Mouse (Mus musculus) hindbrain, embryonic 13.5 days (tissue): ENCODE measurements around the gene 1700042G07Rik. TPM values are rescaled to one million over a fixed set of nuclear protein-coding genes. Genes with fewer than 3 reads are reported as not detected.

Experiments
- ATAC-seq: fragments of 200-750 bp; cut with Nextera tagmentation; 2 replicates; pipeline ENCODE4 v1.8.0; 2017; ENCODE audit warnings: moderate TSS enrichment; ENCODE audit not compliant: low FRiP score
- H3K27ac ChIP-seq: fragments of 300-500 bp; sonication (generic); 2 replicates; pipeline ENCODE4 v1.5.1; 2015; ENCODE audit warnings: inconsistent platforms, mild to moderate bottlenecking, moderate library complexity
- H3K27me3 ChIP-seq: fragments of 300-500 bp; sonication (generic); 2 replicates; pipeline ENCODE4 v1.6.1; 2015; ENCODE audit warnings: mild to moderate bottlenecking, inconsistent platforms
- H3K36me3 ChIP-seq: fragments of 300-500 bp; sonication (generic); 2 replicates; pipeline ENCODE4 v1.6.1; 2015; ENCODE audit warnings: mild to moderate bottlenecking, inconsistent platforms
- H3K4me1 ChIP-seq: fragments of 300-500 bp; sonication (generic); replicated peaks from 2 replicates; pipeline ENCODE4 v1.6.1; 2015; ENCODE audit warnings: inconsistent platforms
- H3K4me2 ChIP-seq: fragments of 300-500 bp; sonication (generic); 2 replicates; pipeline ENCODE4 v1.6.1; 2015; ENCODE audit warnings: inconsistent platforms, mild to moderate bottlenecking, moderate library complexity
- H3K4me3 ChIP-seq: fragments of 300-500 bp; sonication (generic); 2 replicates; pipeline ENCODE4 v1.5.1; 2015; ENCODE audit warnings: mild to moderate bottlenecking, inconsistent platforms
- H3K9ac ChIP-seq: fragments of 300-500 bp; sonication (generic); 2 replicates; pipeline ENCODE4 v1.6.1; 2015; ENCODE audit warnings: mild to moderate bottlenecking, inconsistent platforms
- H3K9me3 ChIP-seq: fragments of 300-500 bp; sonication (generic); 2 replicates; pipeline ENCODE4 v1.6.1; 2016; ENCODE audit warnings: inconsistent platforms
- WGBS: fragments of 180-500 bp; shearing (Covaris S2); methylation state at CpG from one replicate; pipeline ENCODE4 v1.1.7; 2015; 5-methylcytosine and 5-hydroxymethylcytosine counted together
- polyA plus RNA-seq: library from polyadenylated mRNA; unstranded; fragments of >200 nt; fragmentation: Nextera tagmentation; extraction: Ambion mirVana; gene quantifications from 2 replicates; pipeline ENCODE4 v1.2.1, GENCODE M21; 2015

1700042G07Rik gene
- polyA plus RNA-seq, 1 experiment from 2014 or later = not detected

GRCm38 (mm10) chr4:116220071-116220650 is 47.0 kb downstream of the 1700042G07Rik start:
- Histone ChIP-seq H3K4me2 (peak overlapping the region; percentile 56), H3K4me3 (peak overlapping the region; percentile 77), H3K36me3 (no peaks in the 10 kb centered on the region), H3K9ac (peak overlapping the region; percentile 93), H3K27me3 (no peaks in the 10 kb centered on the region), H3K27ac (peak overlapping the region; percentile 100), H3K9me3 (no peaks in the 10 kb centered on the region), H3K4me1 (peaks cover 12% of the 10 kb centered on the region)
- under 1% methylated on average over 6 of the region's 6 CpGs for WGBS
- no peak for ATAC-seq

DNA sequence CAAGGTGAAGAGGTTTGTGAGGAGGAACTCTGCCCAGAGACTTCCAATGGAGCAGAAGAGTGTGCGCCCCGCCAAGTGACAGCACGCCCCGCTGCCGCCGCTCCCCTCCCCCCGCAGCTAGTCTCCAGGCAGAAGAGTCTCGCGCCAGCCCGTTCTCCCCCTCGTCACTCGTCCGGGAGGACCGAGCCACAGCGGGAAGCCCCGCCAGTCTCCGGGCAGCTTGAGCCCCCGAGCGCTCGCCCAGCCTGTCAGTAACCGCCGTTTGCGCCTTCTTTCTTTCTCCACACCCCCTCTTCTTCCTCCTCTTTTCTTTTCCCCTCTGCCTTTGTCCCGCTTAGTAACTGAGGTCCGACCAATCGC is 47.6 kb downstream of the 1700042G07Rik start:
- peak overlapping the region; percentile 77 for H3K4me3 ChIP-seq
- H3K36me3 ChIP-seq = no peaks in the 10 kb centered on the region
- ATAC-seq = no peak
- no peaks in the 10 kb centered on the region for H3K9me3 ChIP-seq
- 2% methylated on average over 26 of the region's 26 CpGs for WGBS
- H3K4me2 ChIP-seq = peak overlapping the region; percentile 56
- H3K27ac ChIP-seq = peak overlapping the region; percentile 100
- no peaks in the 10 kb centered on the region for H3K27me3 ChIP-seq
- H3K9ac ChIP-seq = peak overlapping the region; percentile 93
- peaks cover 14% of the 10 kb centered on the region for H3K4me1 ChIP-seq

- whole genome bisulfite sequencing = under 1% methylated on average over 53 of the region's 53 CpGs
- H3K4me1 ChIP-seq = peaks cover 14% of the 10 kb centered on the region
- peak within 1 kb of the TSS; percentile 56 for H3K4me2 ChIP-seq
- H3K4me3 ChIP-seq = peak within 1 kb of the TSS; percentile 77
- peak within 1 kb of the TSS; percentile 100 for H3K27ac ChIP-seq
- ATAC-seq = peak; percentile 99
- H3K27me3 ChIP-seq = no peaks in the 10 kb centered on the region
- no peaks in the 10 kb centered on the region for H3K36me3 ChIP-seq
- no peaks in the 10 kb centered on the region for H3K9me3 ChIP-seq
- H3K9ac ChIP-seq = peak within 1 kb of the TSS; percentile 93
Observed at GRCm38 (mm10) chr4:116221140-116221851, 48.1 kb downstream of the 1700042G07Rik start, which contains the start of gene Pik3r3. Gene Pik3r3, plus strand, starts transcription at chr4:116221618.

GRCm38 (mm10) chr4:116221996-116222842 is 49.0 kb downstream of the 1700042G07Rik start:
- no peaks in the 10 kb centered on the region for H3K27me3 ChIP-seq
- WGBS = under 1% methylated on average over 23 of the region's 23 CpGs

GRCm38 (mm10) chr4:116222843-116223119 is 49.6 kb downstream of the 1700042G07Rik start:
- 2% methylated on average over 6 of the region's 6 CpGs for WGBS
- peaks cover 21% of the 10 kb centered on the region for H3K4me1 ChIP-seq
- no peak for ATAC-seq
- no peaks in the 10 kb centered on the region for H3K9me3 ChIP-seq
- peak overlapping the region; percentile 77 for H3K4me3 ChIP-seq
- peak overlapping the region; percentile 93 for H3K9ac ChIP-seq
- no peaks in the 10 kb centered on the region for H3K27me3 ChIP-seq
- H3K4me2 ChIP-seq = peak overlapping the region; percentile 55
- no peaks in the 10 kb centered on the region for H3K36me3 ChIP-seq
- peak overlapping the region; percentile 100 for H3K27ac ChIP-seq

More at GRCm38 (mm10) chr4:116221996-116222842, 49.0 kb downstream of the 1700042G07Rik start:
- Histone ChIP-seq H3K27ac (peak overlapping the region; percentile 100), H3K4me3 (peak overlapping the region; percentile 77), H3K9me3 (no peaks in the 10 kb centered on the region), H3K9ac (peak overlapping the region; percentile 93), H3K4me2 (peak overlapping the region; percentile 55), H3K36me3 (no peaks in the 10 kb centered on the region), H3K4me1 (peaks cover 21% of the 10 kb centered on the region)
- no peak for ATAC-seq

Other genes with a start within 250 kb of the 1700042G07Rik start
- gene Dmbx1, start 233.4 kb upstream of the 1700042G07Rik start, polyA plus RNA-seq = 12.7 and 14.3 TPM in 2 replicates
- gene Faah, start 155.4 kb upstream of the 1700042G07Rik start, polyA plus RNA-seq = 13.0 and 13.3 TPM in 2 replicates
- gene Nsun4, start 119.5 kb upstream of the 1700042G07Rik start, polyA plus RNA-seq = 13.8 and 15.7 TPM in 2 replicates
- 441 and 446 TPM in 2 replicates for gene Uqcrh, start 98.3 kb upstream of the 1700042G07Rik start, polyA plus RNA-seq
- gene Lrrc41, start 98.1 kb upstream of the 1700042G07Rik start, polyA plus RNA-seq = 66.4 and 68.5 TPM in 2 replicates
- 11.4 and 12.1 TPM in 2 replicates for gene Rad54l, start 49.7 kb upstream of the 1700042G07Rik start, polyA plus RNA-seq
- 62.6 and 63.7 TPM in 2 replicates for gene Pomgnt1, start 49.5 kb upstream of the 1700042G07Rik start, polyA plus RNA-seq
- gene Lurap1, start 22.0 kb upstream of the 1700042G07Rik start, polyA plus RNA-seq = 1.7 and 1.9 TPM in 2 replicates
- gene Tspan1, start 5.8 kb upstream of the 1700042G07Rik start, polyA plus RNA-seq = 0.19 and 0.22 TPM in 2 replicates
- not detected in 2 replicates for gene Gm49337, start within 50 bp of the 1700042G07Rik start, polyA plus RNA-seq
- gene Pik3r3, start 48.2 kb downstream of the 1700042G07Rik start, polyA plus RNA-seq = 86.2 and 86.4 TPM in 2 replicates